Mouse (Mus musculus) intestine, postnatal 0 days (tissue): ENCODE data around the gene Fermt2. TPM values are rescaled to one million over a fixed set of nuclear protein-coding genes. Genes with fewer than 3 reads are reported as not detected.
"Not testable (repeated sequence)": the region's sequence is repeated elsewhere in the genome, so short reads cannot be mapped to it uniquely, and the experiment has no call there.

ENCODE experiments used
- ATAC-seq: fragments of 200-750 bp; cut with Nextera tagmentation; 2 replicates; pipeline ENCODE4 v1.8.0; 2017; ENCODE audit warnings: mild to moderate bottlenecking, moderate TSS enrichment, moderate library complexity
- H3K27ac ChIP-seq: fragments of 300-500 bp; sonication (generic); 2 replicates; pipeline ENCODE4 v1.5.1; 2014; ENCODE audit warnings: mild to moderate bottlenecking, low read depth, low read length, moderate library complexity
- H3K27me3 ChIP-seq: fragments of 300-500 bp; sonication (generic); replicated peaks from 2 replicates; pipeline ENCODE4 v1.6.1; 2014; ENCODE audit warnings: low read length, mixed read lengths; ENCODE audit not compliant: control insufficient read depth, insufficient read depth
- H3K36me3 ChIP-seq: fragments of 300-500 bp; sonication (generic); 2 replicates; pipeline ENCODE4 v1.6.1; 2014; ENCODE audit warnings: mild to moderate bottlenecking, moderate library complexity; ENCODE audit not compliant: control insufficient read depth, insufficient read depth
- H3K4me1 ChIP-seq: fragments of 300-500 bp; sonication (generic); replicated peaks from 2 replicates; pipeline ENCODE4 v1.6.1; 2014; ENCODE audit warnings: antibody characterized with exemption, low read length, mixed read lengths; ENCODE audit not compliant: control insufficient read depth, insufficient read depth
- H3K4me2 ChIP-seq: fragments of 300-500 bp; sonication (generic); replicated peaks from 2 replicates; pipeline ENCODE4 v1.6.1; 2014; ENCODE audit warnings: low read depth, mild to moderate bottlenecking, moderate library complexity
- H3K4me3 ChIP-seq: fragments of 300-500 bp; sonication (generic); 2 replicates; pipeline ENCODE4 v1.5.1; 2014; ENCODE audit warnings: low read depth, low read length
- H3K9ac ChIP-seq: fragments of 300-500 bp; sonication (generic); 2 replicates; pipeline ENCODE4 v1.6.1; 2014; ENCODE audit warnings: mild to moderate bottlenecking, low read depth, low read length
- H3K9me3 ChIP-seq: fragments of 300-500 bp; sonication (generic); 2 replicates; pipeline ENCODE4 v1.6.1; 2016; ENCODE audit warnings: mixed run types; ENCODE audit not compliant: control insufficient read depth
- CTCF ChIP-seq: sonication (generic); IDR thresholded peaks from 2 replicates; pipeline ENCODE4 v1.5.1; 2016; ENCODE audit warnings: low read depth, mild to moderate bottlenecking, control low read depth, antibody characterized with exemption, moderate library complexity
- WGBS: fragments of 180-500 bp; shearing (Covaris S2); extraction: QIAGEN DNeasy Blood & Tissue Kit; methylation state at CpG from one replicate; pipeline ENCODE4 v1.1.7; 2014; 5-methylcytosine and 5-hydroxymethylcytosine counted together
- polyA plus RNA-seq: library from polyadenylated mRNA; unstranded; fragments of >200 nt; fragmentation: Nextera tagmentation; extraction: Ambion mirVana; gene quantifications from 2 replicates; pipeline ENCODE4 v1.2.1, GENCODE M21; 2015

Fermt2 gene
- polyA plus RNA-seq, 1 experiment from 2014 or later = 138 TPM

DNA sequence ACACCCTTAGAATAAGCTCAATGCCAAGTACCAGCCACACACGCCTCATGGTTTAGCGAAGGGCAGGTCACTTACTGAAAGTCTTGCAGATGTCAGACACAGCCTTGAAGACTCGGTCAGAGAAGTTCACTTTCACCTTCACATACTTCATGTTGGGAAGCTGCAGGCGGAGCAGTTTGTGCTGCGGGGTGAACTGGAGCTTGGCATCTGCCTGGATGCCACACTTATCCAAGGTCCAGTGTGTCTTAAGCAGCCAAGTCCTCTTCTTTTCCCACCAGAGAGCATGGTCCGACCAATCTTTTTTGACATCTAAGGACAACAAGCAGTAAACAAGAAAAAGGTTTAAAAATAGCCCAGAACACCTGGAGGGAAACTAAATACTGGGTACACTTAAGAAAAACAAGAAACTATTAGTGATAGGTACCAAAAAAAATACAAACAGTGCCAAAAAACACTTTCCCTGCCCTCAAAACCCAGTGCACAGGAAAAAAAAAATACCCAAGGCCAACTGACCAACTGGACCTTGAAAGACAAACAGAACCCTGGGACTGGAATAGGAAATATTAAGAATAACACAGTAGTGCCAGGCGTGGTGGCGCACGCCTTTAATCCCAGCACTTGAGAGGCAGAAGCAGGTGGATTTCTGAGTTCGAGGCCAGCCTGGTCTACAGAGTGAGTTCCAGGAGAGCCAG, 25.4 kb downstream of the Fermt2 start:
- Histone ChIP-seq H3K9ac (no peak overlapping the region), H3K27me3 (no peaks in the 10 kb centered on the region), H3K9me3 (no peaks in the 10 kb centered on the region), H3K27ac (no peak overlapping the region), H3K36me3 (no peaks in the 10 kb centered on the region; the same call in 1 of the 2 replicates), H3K4me1 (0 out of 2 replicates have a peak, but pooled peaks cover 4% of the 10 kb centered on the region), H3K4me2 (no peak overlapping the region), H3K4me3 (no peak overlapping the region)
- ATAC-seq = no peak
- 86% methylated on average over 10 of the region's 10 CpGs for WGBS
- no peak for TF ChIP-seq CTCF

DNA sequence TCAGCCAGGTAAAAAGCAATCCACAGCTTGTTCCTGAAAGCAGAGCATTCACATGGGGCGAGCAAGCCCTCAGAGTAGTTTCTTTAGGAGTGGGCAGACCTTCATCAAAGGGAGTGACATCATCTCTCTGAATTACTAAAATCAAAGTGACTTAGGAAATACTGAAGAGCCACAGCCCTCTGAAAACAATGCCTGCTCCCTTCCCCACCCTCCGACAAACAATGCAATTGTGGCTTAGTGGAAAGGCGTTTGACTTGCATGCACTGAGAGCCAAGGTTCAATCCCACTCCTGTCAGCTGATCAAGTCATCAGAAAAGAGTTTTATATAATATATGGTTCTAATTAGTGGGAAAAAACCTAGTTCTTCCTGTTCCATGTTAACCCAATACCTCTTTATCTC, 26.0 kb downstream of the Fermt2 start:
- Histone ChIP-seq H3K27ac (no peak overlapping the region), H3K36me3 (no peaks in the 10 kb centered on the region; the same call in 1 of the 2 replicates), H3K9me3 (no peaks in the 10 kb centered on the region), H3K4me3 (no peak overlapping the region), H3K27me3 (no peaks in the 10 kb centered on the region), H3K4me2 (no peak overlapping the region), H3K9ac (no peak overlapping the region), H3K4me1 (0 out of 2 replicates have a peak, but pooled peaks cover 2% of the 10 kb centered on the region)
- ATAC-seq = no peak
- TF ChIP-seq CTCF = no peak
- WGBS = 66% methylated on average over 3 of the region's 3 CpGs

DNA sequence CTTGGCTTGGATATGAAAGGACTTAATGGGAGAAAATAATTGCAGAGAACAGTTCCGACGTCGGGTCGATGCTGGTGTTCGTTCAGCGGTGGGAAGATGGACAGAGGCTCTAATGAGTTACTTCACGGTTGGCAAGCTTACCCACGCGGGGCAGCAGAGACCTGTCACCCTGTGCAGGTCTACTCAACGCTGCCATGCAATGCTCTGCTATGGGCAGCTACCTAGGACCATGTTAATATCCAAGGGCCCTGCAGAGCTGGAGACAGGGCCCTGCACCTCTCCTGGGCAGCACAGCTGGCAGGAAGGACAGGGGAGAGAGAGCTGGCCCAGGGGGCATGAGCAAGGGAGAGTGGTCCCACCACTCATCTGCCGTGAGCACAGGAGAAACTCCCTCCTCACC, 29.9 kb downstream of the Fermt2 start:
- Histone ChIP-seq H3K4me2 (no peak overlapping the region), H3K4me3 (no peak overlapping the region), H3K27ac (no peak overlapping the region), H3K27me3 (no peaks in the 10 kb centered on the region), H3K9ac (no peak overlapping the region), H3K9me3 (no peaks in the 10 kb centered on the region), H3K4me1 (no peaks in the 10 kb centered on the region), H3K36me3 (no peaks in the 10 kb centered on the region; the same call in 1 of the 2 replicates)
- WGBS = 86% methylated on average over 11 of the region's 11 CpGs
- ATAC-seq = no peak
- no peak for TF ChIP-seq CTCF

DNA sequence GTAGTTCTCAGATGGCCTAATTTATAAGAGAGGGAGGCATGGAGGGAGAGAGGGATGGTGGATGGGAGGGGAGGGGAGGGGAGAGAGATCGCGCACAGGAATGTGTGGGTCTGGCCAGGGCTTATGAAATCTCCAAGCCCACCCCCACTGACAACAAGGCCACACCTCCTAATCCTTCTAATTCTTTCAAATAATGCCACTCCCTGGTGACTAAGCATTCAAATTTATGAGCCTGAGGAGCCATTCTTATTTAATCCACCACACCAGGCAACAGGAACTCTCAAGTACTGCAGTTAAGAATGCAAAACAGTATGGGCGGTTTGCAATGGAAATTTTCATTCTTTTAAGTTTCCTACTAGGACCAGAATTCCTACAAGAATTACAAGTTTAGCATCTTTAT, 32.8 kb downstream of the Fermt2 start:
- Histone ChIP-seq H3K36me3 (no peaks in the 10 kb centered on the region), H3K9ac (no peak overlapping the region), H3K4me3 (no peak overlapping the region), H3K4me2 (no peak overlapping the region), H3K4me1 (no peaks in the 10 kb centered on the region), H3K27me3 (no peaks in the 10 kb centered on the region), H3K27ac (no peak overlapping the region), H3K9me3 (no peaks in the 10 kb centered on the region)
- no peak for TF ChIP-seq CTCF
- WGBS = 91% methylated on average over 3 of the region's 3 CpGs
- ATAC-seq = no peak

DNA sequence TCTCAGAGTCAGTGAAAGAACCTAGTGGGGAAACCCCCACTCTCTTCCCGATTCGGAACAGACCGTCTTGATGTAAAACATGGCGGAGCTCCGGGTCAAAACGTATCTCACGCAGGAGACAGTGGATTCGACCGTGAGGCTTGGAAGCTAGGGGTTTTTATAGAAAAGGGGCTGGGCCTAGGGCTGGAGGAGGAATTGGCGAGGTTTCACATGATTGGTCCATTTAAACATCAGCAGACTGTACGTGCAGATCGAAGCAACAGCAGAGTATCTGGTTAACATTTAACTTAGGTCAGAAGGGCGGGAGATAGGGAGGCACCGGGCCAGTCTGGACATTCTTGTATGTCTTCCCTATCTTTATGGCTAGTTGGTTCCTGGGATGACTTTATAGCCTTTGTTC, 34.1 kb downstream of the Fermt2 start:
- H3K4me1 ChIP-seq, H3K9ac ChIP-seq, H3K4me2 ChIP-seq, H3K4me3 ChIP-seq, ATAC-seq, H3K27ac ChIP-seq, H3K27me3 ChIP-seq, H3K36me3 ChIP-seq, H3K9me3 ChIP-seq: not testable (repeated sequence)
- WGBS = 82% methylated on average over 14 of the region's 14 CpGs

DNA sequence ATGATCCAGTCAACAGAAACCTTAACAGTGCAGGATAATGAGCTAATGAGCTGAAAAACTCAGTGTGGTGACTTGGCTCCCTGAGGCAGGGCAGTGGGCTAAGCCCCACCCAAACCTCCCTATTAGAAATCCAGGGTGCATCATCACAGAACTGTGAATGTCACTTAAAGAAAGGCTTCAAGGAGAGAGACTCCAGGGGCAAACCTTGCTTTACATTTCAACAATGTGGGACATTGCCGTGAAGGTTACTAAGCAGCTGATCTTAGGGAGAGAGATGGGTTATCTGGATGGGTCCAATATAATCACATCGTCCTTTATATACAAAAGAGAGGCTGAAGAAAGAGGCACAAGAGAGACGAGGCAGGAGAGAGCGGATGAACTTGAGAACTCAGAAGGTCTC, 36.0 kb downstream of the Fermt2 start:
- Histone ChIP-seq H3K4me1 (no peaks in the 10 kb centered on the region), H3K27me3 (no peaks in the 10 kb centered on the region), H3K9me3 (no peaks in the 10 kb centered on the region), H3K36me3 (no peaks in the 10 kb centered on the region), H3K4me2 (no peak overlapping the region), H3K4me3 (no peak overlapping the region), H3K27ac (no peak overlapping the region), H3K9ac (no peak overlapping the region)
- no peak for TF ChIP-seq CTCF
- no peak for ATAC-seq
- 89% methylated on average over 4 of the region's 4 CpGs for WGBS
